Mouse (Mus musculus): ENCODE data around the gene A730009L09Rik. TPM values are rescaled to one million over a fixed set of nuclear protein-coding genes. Genes with fewer than 3 reads are reported as not detected.

Gene A730009L09Rik
- polyA plus RNA-seq (2012; fragmentation: generic; extraction: Trizol) = not detected

GRCm38 (mm10) chr16:84514821-84515220 lies at the start of gene A730009L09Rik:
Gene A730009L09Rik (plus strand): TSS chr16:84515121.

Other genes with a start within 250 kb of the A730009L09Rik start
- gene Mrpl39, start 220.6 kb downstream of the A730009L09Rik start, polyA plus RNA-seq (2012; fragmentation: generic; extraction: Trizol) = 10 to 100 TPM in 1 of 2 experiments, 1 to 10 TPM in 1; 9.5 to 19.0 TPM